Mouse (Mus musculus) stomach, postnatal 0 days (tissue): ENCODE measurements at regions not wholly inside any gene's neighbourhood (a gene's known extent, or its start where the extent isn't known, plus 50 kb on each side); places are given as distances from the start of the nearest gene placed in this dataset.
A peak's percentile ranks its signal among the peaks of the same experiment; 100 is the strongest.

Experiments
- ATAC-seq: fragments of 200-750 bp; cut with Nextera tagmentation; 2 replicates; pipeline ENCODE4 v1.8.0; 2017; ENCODE audit not compliant: low FRiP score, low TSS enrichment
- DNase-seq: peaks from one replicate; pipeline ENCODE4 v3.0.0-alpha.2; 2016; ENCODE audit warnings: low spot score
- H3K27ac ChIP-seq: fragments of 300-500 bp; sonication (generic); replicated peaks from 2 replicates; pipeline ENCODE4 v1.5.1; 2014; ENCODE audit warnings: mild to moderate bottlenecking, control low read depth
- H3K27me3 ChIP-seq: fragments of 300-500 bp; sonication (generic); 2 replicates; pipeline ENCODE4 v1.6.1; 2014; ENCODE audit warnings: low read length; ENCODE audit not compliant: control insufficient read depth, insufficient read depth
- H3K36me3 ChIP-seq: fragments of 300-500 bp; sonication (generic); 2 replicates; pipeline ENCODE4 v1.6.1; 2014; ENCODE audit warnings: low read length, mixed read lengths; ENCODE audit not compliant: control insufficient read depth, insufficient read depth
- H3K4me1 ChIP-seq: fragments of 300-500 bp; sonication (generic); replicated peaks from 2 replicates; pipeline ENCODE4 v1.6.1; 2014; ENCODE audit warnings: antibody characterized with exemption; ENCODE audit not compliant: control insufficient read depth, insufficient read depth
- H3K4me2 ChIP-seq: fragments of 300-500 bp; sonication (generic); replicated peaks from 2 replicates; pipeline ENCODE4 v1.6.1; 2014; ENCODE audit warnings: low read depth, mild to moderate bottlenecking, control low read depth, moderate library complexity
- H3K4me3 ChIP-seq: fragments of 300-500 bp; sonication (generic); 2 replicates; pipeline ENCODE4 v1.5.1; 2014; ENCODE audit warnings: low read depth, low read length, control low read depth
- H3K9ac ChIP-seq: fragments of 300-500 bp; sonication (generic); 2 replicates; pipeline ENCODE4 v1.6.1; 2014; ENCODE audit warnings: mild to moderate bottlenecking, low read length, control low read depth, mixed read lengths
- H3K9me3 ChIP-seq: fragments of 300-500 bp; sonication (generic); 2 replicates; pipeline ENCODE4 v1.6.1; 2016; ENCODE audit warnings: low read length; ENCODE audit not compliant: control insufficient read depth
- CTCF ChIP-seq: IDR thresholded peaks from 2 replicates; pipeline ENCODE4 v1.5.1; 2016; ENCODE audit warnings: antibody characterized with exemption, low read depth, mild to moderate bottlenecking, moderate library complexity
- EP300 ChIP-seq: optimal IDR thresholded peaks from 2 replicates; pipeline ENCODE3; 2016; ENCODE audit warnings: antibody characterized with exemption
- WGBS: fragments of 180-500 bp; shearing (Covaris S2); extraction: QIAGEN DNeasy Blood & Tissue Kit; methylation state at CpG from one replicate; pipeline ENCODE4 v1.1.7; 2014; 5-methylcytosine and 5-hydroxymethylcytosine counted together

DNA sequence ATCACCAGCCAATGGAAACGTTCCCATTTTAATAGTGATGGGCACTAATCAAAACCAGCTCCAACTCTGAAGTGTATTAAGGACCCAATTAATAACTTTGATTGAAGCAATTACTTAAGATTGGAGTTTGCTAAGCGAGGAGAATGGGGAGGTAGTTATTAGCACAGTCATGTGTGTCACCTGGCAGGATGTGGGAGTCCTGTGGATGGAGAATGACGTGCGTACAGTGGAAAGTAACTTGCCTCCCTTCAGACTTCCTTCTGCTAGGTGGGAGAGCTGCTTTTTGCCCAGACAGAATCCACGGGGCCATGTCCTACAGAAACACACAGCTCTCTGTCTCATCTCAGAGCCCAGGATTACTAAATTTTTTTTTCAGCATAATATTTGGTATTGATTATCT lies 59.9 kb upstream of the Cdh5 start:
- no peak for ATAC-seq
- no peak for DNase-seq
- 81% methylated on average over 5 of the region's 5 CpGs for WGBS
- Histone ChIP-seq H3K36me3 (no peaks in the 10 kb centered on the region), H3K9ac (no peak overlapping the region), H3K27ac (no peak overlapping the region), H3K4me1 (no peaks in the 10 kb centered on the region), H3K27me3 (no peaks in the 10 kb centered on the region), H3K9me3 (no peaks in the 10 kb centered on the region), H3K4me3 (no peak overlapping the region), H3K4me2 (no peak overlapping the region)
- TF ChIP-seq EP300 (no peak), CTCF (no peak)

DNA sequence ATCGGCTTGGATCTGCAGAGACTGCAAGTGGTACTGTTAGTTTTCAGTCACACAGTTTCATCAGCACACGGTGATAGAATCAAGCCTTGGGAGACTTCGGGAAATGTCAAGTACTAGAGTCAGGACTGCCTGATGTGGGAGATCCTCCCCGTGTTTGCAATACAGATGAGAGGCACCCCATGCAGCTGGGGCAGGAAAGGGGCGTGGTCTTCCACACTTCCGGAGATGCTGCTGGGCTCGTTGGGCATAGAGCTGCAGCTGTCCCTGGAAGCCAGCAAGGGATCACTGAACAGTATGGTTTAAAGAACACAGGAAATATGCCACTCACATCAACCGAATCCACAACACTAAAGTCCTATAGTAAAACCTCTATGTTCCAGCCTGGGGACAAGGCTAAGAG lies 59.0 kb upstream of the Cdh5 start:
- no peaks in the 10 kb centered on the region for H3K27me3 ChIP-seq
- no peak overlapping the region for H3K4me3 ChIP-seq
- WGBS: 18% methylated on average over 8 of the region's 8 CpGs
- no peak overlapping the region for H3K4me2 ChIP-seq
- ATAC-seq: no peak
- TF ChIP-seq EP300: no peak
- TF ChIP-seq CTCF: no peak
- H3K36me3 ChIP-seq: no peaks in the 10 kb centered on the region
- H3K9ac ChIP-seq: no peak overlapping the region
- DNase-seq: no peak
- no peak overlapping the region for H3K27ac ChIP-seq
- H3K9me3 ChIP-seq: no peaks in the 10 kb centered on the region
- H3K4me1 ChIP-seq: no peaks in the 10 kb centered on the region

DNA sequence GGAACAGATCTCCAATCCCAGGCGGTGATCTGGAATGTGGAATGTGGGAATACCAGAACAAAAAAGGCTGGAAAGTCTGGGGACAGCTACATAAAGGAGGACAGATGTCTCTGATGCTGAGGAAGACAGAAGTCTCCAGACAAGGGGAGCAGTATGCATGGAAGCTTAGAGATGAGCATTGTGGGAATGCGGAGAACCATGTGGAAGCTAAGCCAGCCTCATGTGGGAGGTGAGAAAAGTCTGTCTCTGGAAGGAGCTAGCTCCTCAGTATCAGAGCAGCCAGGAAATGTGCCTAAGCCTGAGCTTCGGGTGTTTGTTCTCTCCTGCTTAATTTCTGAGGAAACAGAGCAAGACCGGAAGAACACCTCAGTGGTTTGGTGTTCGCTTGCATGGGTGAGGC lies 53.4 kb upstream of the Cdh5 start:
- Histone ChIP-seq H3K4me3 (no peak overlapping the region), H3K9me3 (no peaks in the 10 kb centered on the region), H3K4me2 (no peak overlapping the region), H3K27me3 (no peaks in the 10 kb centered on the region), H3K4me1 (no peaks in the 10 kb centered on the region), H3K27ac (no peak overlapping the region), H3K36me3 (no peaks in the 10 kb centered on the region), H3K9ac (no peak overlapping the region)
- ATAC-seq (no peak), DNase-seq (no peak)
- TF ChIP-seq CTCF: no peak
- TF ChIP-seq EP300: no peak
- 59% methylated on average over 5 of the region's 5 CpGs for WGBS

DNA sequence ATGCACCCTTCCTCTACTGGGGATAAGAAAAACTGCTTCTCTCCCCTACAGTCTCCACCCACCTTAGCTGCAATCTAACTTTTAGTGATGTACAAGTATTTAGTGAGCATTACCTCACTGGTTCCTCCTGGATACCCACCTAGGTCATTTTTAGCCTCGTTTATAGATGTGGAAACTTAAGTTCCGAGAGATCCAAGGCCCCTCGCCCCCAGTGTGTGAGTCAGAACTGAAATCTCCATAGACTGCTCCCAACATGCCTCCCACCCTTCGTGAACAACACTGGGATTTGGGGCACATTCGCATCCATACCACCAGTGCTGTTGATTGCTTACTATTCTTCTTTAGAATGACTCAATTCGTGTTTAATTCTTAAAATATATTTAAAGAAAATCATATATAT lies 52.2 kb upstream of the Cdh5 start:
- no peak overlapping the region for H3K9ac ChIP-seq
- ATAC-seq: no peak

DNA sequence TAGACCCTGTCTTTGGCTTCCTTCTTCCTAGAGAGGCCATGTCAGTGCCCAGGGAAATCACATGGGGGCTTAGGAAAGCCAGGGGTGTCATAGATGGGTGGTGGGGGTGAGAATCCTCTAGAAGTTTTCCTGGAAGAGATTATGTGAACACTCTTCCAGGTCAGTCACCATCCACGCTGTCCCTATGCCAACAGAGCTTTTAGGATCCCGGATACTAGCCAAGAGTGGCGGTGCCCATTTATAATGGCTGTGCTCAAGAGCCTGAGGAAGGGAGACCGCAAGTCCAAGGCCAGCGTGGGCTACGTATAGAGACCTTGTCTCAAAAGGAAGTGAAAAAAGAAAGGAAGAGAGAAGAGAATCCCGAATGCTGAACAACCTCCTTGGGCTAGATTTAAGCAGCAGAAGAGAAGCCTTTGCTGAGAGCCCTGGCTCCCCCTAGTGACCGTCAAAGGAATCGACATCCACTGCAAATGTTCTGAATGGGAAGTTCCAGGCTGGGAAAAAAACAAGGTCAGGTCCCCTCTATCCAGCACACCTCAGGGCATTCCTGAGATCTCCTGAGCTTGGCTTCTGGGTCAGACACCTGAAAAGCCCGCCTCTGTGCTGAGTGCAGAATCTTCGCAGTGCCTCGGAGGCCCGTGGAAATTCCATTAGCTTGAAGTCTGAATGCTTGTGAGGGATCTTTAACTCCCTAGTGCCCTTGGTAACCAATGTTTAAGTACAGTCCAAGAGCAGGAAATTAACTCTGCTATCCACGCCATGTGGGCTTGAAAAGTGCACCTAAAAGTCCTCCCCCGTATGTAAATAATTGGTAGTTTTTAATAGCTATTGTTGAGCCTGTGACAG lies 50.5 kb upstream of the Cdh5 start:
- no peak for TF ChIP-seq EP300
- peak; percentile 92 for TF ChIP-seq CTCF
- 24% methylated on average over 15 of the region's 15 CpGs for WGBS

More for the DNA sequence above, 52.2 kb upstream of the Cdh5 start:
- H3K4me3 ChIP-seq: no peak overlapping the region
- no peak overlapping the region for H3K4me2 ChIP-seq
- DNase-seq: no peak
- 79% methylated on average over 6 of the region's 6 CpGs for WGBS
- no peaks in the 10 kb centered on the region for H3K36me3 ChIP-seq
- H3K4me1 ChIP-seq: no peaks in the 10 kb centered on the region
- no peaks in the 10 kb centered on the region for H3K27me3 ChIP-seq
- H3K9me3 ChIP-seq: no peaks in the 10 kb centered on the region
- TF ChIP-seq CTCF (no peak), EP300 (no peak)
- H3K27ac ChIP-seq: no peak overlapping the region

DNA sequence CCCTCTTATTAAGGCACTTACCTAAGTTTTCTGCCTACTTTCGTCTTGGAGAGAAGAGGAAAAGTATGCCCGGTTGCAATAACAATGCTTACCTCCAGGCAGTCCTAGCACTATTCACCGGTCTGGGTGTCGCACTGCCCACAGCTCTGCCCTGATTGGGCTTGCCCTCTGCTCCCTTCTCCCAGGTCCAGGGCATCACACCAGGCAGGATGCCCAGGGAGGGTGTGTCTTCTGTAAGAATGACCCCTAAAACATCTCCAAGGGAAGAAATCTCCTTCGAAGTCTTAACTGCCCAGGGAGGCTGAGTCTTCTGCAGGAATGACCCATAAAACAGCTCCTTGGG lies 49.9 kb upstream of the Cdh5 start:
- H3K4me2 ChIP-seq: no peak overlapping the region
- 62% methylated on average over 5 of the region's 5 CpGs for WGBS
- no peak overlapping the region for H3K4me3 ChIP-seq
- no peaks in the 10 kb centered on the region for H3K36me3 ChIP-seq
- no peaks in the 10 kb centered on the region for H3K27me3 ChIP-seq
- H3K9ac ChIP-seq: no peak overlapping the region
- no peaks in the 10 kb centered on the region for H3K4me1 ChIP-seq
- H3K27ac ChIP-seq: no peak overlapping the region
- no peaks in the 10 kb centered on the region for H3K9me3 ChIP-seq
- TF ChIP-seq CTCF (no peak), EP300 (no peak)
- DNase-seq: no peak
- no peak for ATAC-seq

More for the DNA sequence above, 50.5 kb upstream of the Cdh5 start:
- Histone ChIP-seq H3K36me3 (no peaks in the 10 kb centered on the region), H3K27ac (no peak overlapping the region), H3K9ac (no peak overlapping the region), H3K27me3 (no peaks in the 10 kb centered on the region), H3K4me2 (0 out of 2 replicates have a peak overlapping the region, but pooled peaks have one; percentile 15), H3K4me3 (no peak overlapping the region), H3K4me1 (no peaks in the 10 kb centered on the region), H3K9me3 (no peaks in the 10 kb centered on the region)
- peak; percentile 60 for DNase-seq
- ATAC-seq: peak; percentile 51; the same call in 1 of the 2 replicates
